Mouse (Mus musculus): ENCODE measurements around the gene Wdtc1.

- TF ChIP-seq POLR2A (IDR thresholded peaks at IDR 0.05; ENCODE audit: control insufficient read depth, extremely low read depth, insufficient read depth, low read length, poor library complexity) (no peak), CTCF (IDR thresholded peaks at IDR 0.05; ENCODE audit: borderline replicate concordance, control insufficient read depth, extremely low read depth, insufficient read depth, low read length, poor library complexity) (no peak)
Observed at GRCm38 (mm10) chr4:133330296-133330695, 23.0 kb downstream of the Wdtc1 start.
